Mouse (Mus musculus) megakaryocyte progenitor cell, adult 5-6 weeks (primary cell): ENCODE results near the gene Nectin2. TPM values are rescaled to one million over a fixed set of nuclear protein-coding genes. Genes with fewer than 3 reads are reported as not detected.

Experiments
- ATAC-seq: replicated peaks from 2 replicates; pipeline ENCODE4 v1.8.0; 2016; ENCODE audit warnings: mild to moderate bottlenecking, moderate TSS enrichment, inconsistent platforms; ENCODE audit not compliant: poor library complexity
- total RNA-seq, 2 experiments: library from RNA; stranded (forward) in 1 of 2; stranded (reverse) in 1 of 2; fragments of 157-497, 149-512 nt in 1 of 2; fragments of 200-1000 nt in 1 of 2; gene quantifications; 2 replicates each; pipeline versions ENCODE4 v1.2.3 to v1.2.4; 2015 to 2017

Nectin2 gene
- total RNA-seq, 2 experiments from 2014 or later = 1.0 to 2.2 TPM

- no peak for ATAC-seq
These were observed 37.1 kb downstream of the Nectin2 start for GRCm38 (mm10) chr7:19713196-19713595.

GRCm38 (mm10) chr7:19712414-19712813, 37.9 kb downstream of the Nectin2 start:
- ATAC-seq = no peak

GRCm38 (mm10) chr7:19710650-19711049, 39.6 kb downstream of the Nectin2 start:
- no peak for ATAC-seq

- no peak for ATAC-seq
These were observed 45.0 kb downstream of the Nectin2 start for GRCm38 (mm10) chr7:19705271-19705670.

- ATAC-seq = no peak
These were observed 45.8 kb downstream of the Nectin2 start for GRCm38 (mm10) chr7:19704475-19704874.

- ATAC-seq = no peak
These were observed 47.3 kb downstream of the Nectin2 start for GRCm38 (mm10) chr7:19702859-19703555.

GRCm38 (mm10) chr7:19701069-19701761, 49.1 kb downstream of the Nectin2 start:
- peak; percentile 43 for ATAC-seq

- ATAC-seq = no peak
These were observed 49.8 kb downstream of the Nectin2 start for GRCm38 (mm10) chr7:19700299-19701068.

- no peak for ATAC-seq
These were observed 50.5 kb downstream of the Nectin2 start for GRCm38 (mm10) chr7:19699827-19700148.

- ATAC-seq = peak; percentile 48
These were observed 51.1 kb downstream of the Nectin2 start, which contains the start of gene Apoe for GRCm38 (mm10) chr7:19698907-19699826. Gene Apoe (minus strand): TSS chr7:19699188.

GRCm38 (mm10) chr7:19697949-19698906, 52.1 kb downstream of the Nectin2 start:
- ATAC-seq = peak; percentile 29

GRCm38 (mm10) chr7:19696336-19696873, 53.9 kb downstream of the Nectin2 start:
- ATAC-seq = no peak

- no peak for ATAC-seq
These were observed 54.4 kb downstream of the Nectin2 start for GRCm38 (mm10) chr7:19695881-19696280.

GRCm38 (mm10) chr7:19695213-19695594, 55.1 kb downstream of the Nectin2 start:
- ATAC-seq = 0 out of 2 replicates have a peak, but pooled peaks have one; percentile 3

- ATAC-seq = 0 out of 2 replicates have a peak, but pooled peaks have one; percentile 0
These were observed 55.7 kb downstream of the Nectin2 start for GRCm38 (mm10) chr7:19694336-19695212.

- ATAC-seq = peak; percentile 63
These were observed 56.9 kb downstream of the Nectin2 start for GRCm38 (mm10) chr7:19693421-19693820.

GRCm38 (mm10) chr7:19691873-19692865, 58.1 kb downstream of the Nectin2 start, which contains the start of gene Apoc1:
Gene Apoc1 (minus strand): TSS chr7:19692660.
- no peak for ATAC-seq
